19 mouse cellular contexts compared by ENCODE assay signal in the genomic region with DNA sequence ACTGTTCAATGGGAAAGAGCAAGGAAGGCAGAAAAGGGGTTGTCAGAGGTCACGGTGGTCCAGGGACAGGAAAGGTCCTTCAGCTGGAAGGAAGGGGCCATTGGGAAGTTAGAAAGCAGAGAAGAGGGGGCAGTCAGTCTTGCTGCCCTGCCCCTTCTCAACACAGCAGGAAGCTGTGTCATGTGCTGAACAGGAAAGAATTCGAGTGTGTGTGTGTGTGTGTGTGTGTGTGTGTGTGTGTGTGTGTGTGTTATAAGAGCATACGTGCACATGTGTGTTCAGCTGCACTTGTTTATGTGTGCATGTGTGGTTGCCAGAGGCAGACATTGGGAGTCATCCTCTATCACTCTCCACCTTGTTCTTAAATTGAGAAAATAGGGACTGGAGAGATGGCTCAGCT. TPM values are rescaled to one million over a fixed set of nuclear protein-coding genes. Genes with fewer than 3 reads are reported as not detected.
A peak's percentile ranks its signal among the peaks of the same experiment; 100 is the strongest.
DNase-seq lines count a peak whose midpoint lies in the region; ATAC-seq and TF ChIP-seq lines count a peak whose summit lies in the region.
"Had no signal": no experiment of that assay in that cellular context is flagged by ENCODE, and none has a peak within 500 bp of the region (broad histone marks: within the 10 kb centered on the region; RNA-seq: fewer than 3 reads in every experiment).

No protein-coding gene starts in this region.

- no peaks in the 10 kb centered on the region for H3K27me3 ChIP-seq in thymus, adult 2 months (ENCODE audit: control insufficient read depth, insufficient read depth, low read length)
- no peaks in the 10 kb centered on the region for H3K27me3 ChIP-seq in liver, postnatal 0 days (ENCODE audit: insufficient read depth, low read length)
- H3K27me3 ChIP-seq: heart, embryonic 15.5 days had no signal

- no peaks in the 10 kb centered on the region for H3K36me3 ChIP-seq in thymus, adult 2 months (ENCODE audit: control insufficient read depth, insufficient read depth, low read length)
- H3K36me3 ChIP-seq in liver, postnatal 0 days (replicated peaks; ENCODE audit: insufficient read depth, low read length), result no peaks in the 10 kb centered on the region
- H3K36me3 ChIP-seq: heart, embryonic 15.5 days had no signal

- H3K9ac ChIP-seq in liver, postnatal 0 days (replicated peaks), result no peak overlapping the region
- H3K9ac ChIP-seq: heart, embryonic 15.5 days; hindbrain, embryonic 14.5 days had no signal

- no peak for TF ChIP-seq POLR2A in thymus, adult 2 months (IDR thresholded peaks at IDR 0.05; ENCODE audit: control insufficient read depth, extremely low read depth, insufficient read depth, low read length, poor library complexity)
- no peak for TF ChIP-seq POLR2A in bone marrow macrophage, adult 2 months (IDR thresholded peaks at IDR 0.05; ENCODE audit: borderline replicate concordance, low read depth, low read length)

- WGBS in thymus, adult 2 months, result 31% methylated on average over 3 of the region's 3 CpGs
- 33% methylated on average over 3 of the region's 3 CpGs for WGBS in liver, postnatal 0 days (ENCODE audit: insufficient replicate concordance)

- H3K9me3 ChIP-seq in liver, postnatal 0 days (ENCODE audit: low read length), result no peaks in the 10 kb centered on the region
- H3K9me3 ChIP-seq: heart, embryonic 15.5 days had no signal

- DNase-seq in thymus, adult 2 months, result peak; percentile 28
- no peak for DNase-seq in thymus, postnatal 0 days (ENCODE audit: low spot score)
- DNase-seq in CD4-positive, CD25-positive, alpha-beta regulatory T cell, adult 2 months (ENCODE audit: low read depth, low spot score), result peak; percentile 60
- DNase-seq in liver, postnatal 0 days, result no peak
- no peak for DNase-seq in left cerebral cortex, adult 8-10 months (ENCODE audit: low spot score in 2 of 2)
- DNase-seq in heart, adult 9 months (ENCODE audit: low spot score in 2 of 2), result no peak
- DNase-seq: adrenal gland, postnatal 25 days; cerebellum, adult 11 months; cerebellum, postnatal 14 days; gastrocnemius, postnatal 25 days; heart, adult 2 months; heart, postnatal 4 days; kidney, adult 2 months; kidney, postnatal 10 days had no signal

- no peak for TF ChIP-seq EP300 in liver, postnatal 0 days (IDR thresholded peaks at IDR 0.05; ENCODE audit: low read depth)

- H3K4me1 ChIP-seq in thymus, adult 2 months (replicated peaks; ENCODE audit: control insufficient read depth, insufficient read depth, low read length), result peaks cover 26% of the 10 kb centered on the region
- peaks cover 64% of the 10 kb centered on the region for H3K4me1 ChIP-seq in bone marrow macrophage, adult 2 months (ENCODE audit: control insufficient read depth, insufficient read depth, low read length)
- peaks cover 10% of the 10 kb centered on the region; the same call in 1 of the 2 replicates for H3K4me1 ChIP-seq in liver, postnatal 0 days (ENCODE audit: insufficient read depth)

- H3K4me2 ChIP-seq in liver, postnatal 0 days (ENCODE audit: low read depth, low read length), result no peak overlapping the region
- H3K4me2 ChIP-seq: heart, embryonic 15.5 days; hindbrain, embryonic 14.5 days; midbrain, embryonic 11.5 days had no signal

- no peak for ATAC-seq in liver, postnatal 0 days
- ATAC-seq: lung, postnatal 0 days had no signal

- H3K27ac ChIP-seq in thymus, adult 2 months (ENCODE audit: control insufficient read depth, insufficient read depth, low read length), result no peak overlapping the region
- peak overlapping the region; percentile 23 for H3K27ac ChIP-seq in bone marrow macrophage, adult 2 months (ENCODE audit: insufficient read depth, low read depth, low read length)
- no peak overlapping the region for H3K27ac ChIP-seq in liver, postnatal 0 days (ENCODE audit: low read depth)
- H3K27ac ChIP-seq: heart, adult 2 months; heart, embryonic 15.5 days; hindbrain, embryonic 14.5 days had no signal

- TF ChIP-seq CTCF in thymus, adult 2 months (IDR thresholded peaks at IDR 0.05; ENCODE audit: borderline replicate concordance, control insufficient read depth, extremely low read depth, insufficient read depth, low read length, poor library complexity), result no peak
- no peak for TF ChIP-seq CTCF in bone marrow macrophage, adult 2 months (IDR thresholded peaks at IDR 0.05; ENCODE audit: low read depth, low read length)
- no peak for TF ChIP-seq CTCF in liver, postnatal 0 days (IDR thresholded peaks at IDR 0.05; ENCODE audit: low read depth)

- no peak overlapping the region for H3K4me3 ChIP-seq in thymus, adult 2 months (ENCODE audit: control insufficient read depth, insufficient read depth, low read length)
- H3K4me3 ChIP-seq in bone marrow macrophage, adult 2 months (ENCODE audit: insufficient read depth, low read length), result no peak overlapping the region
- H3K4me3 ChIP-seq in liver, postnatal 0 days (ENCODE audit: low read depth, low read length), result no peak overlapping the region
- H3K4me3 ChIP-seq: heart, adult 2 months; heart, embryonic 15.5 days had no signal

RNA-seq across cellular contexts. Expression of a gene that starts 48.5 kb away (rescaled TPM):
- 1.1 and 2.8 TPM in 2 replicates for polyA plus RNA-seq in thymus, adult 2 months (2012; rRNA removed)
- 2.4 and 2.9 TPM in 2 replicates for polyA plus RNA-seq in thymus, postnatal 0 days (2015; fragmentation: Nextera tagmentation; extraction: Ambion mirVana)
- polyA plus RNA-seq in bone marrow macrophage, adult 2 months (2012; ENCODE audit: insufficient read depth, insufficient read length, missing spikeins), result not detected in 2 replicates
- 1.00 and 1.3 TPM in 2 replicates for polyA plus RNA-seq in liver, postnatal 0 days (2015; fragmentation: Nextera tagmentation; extraction: Ambion mirVana)
- total RNA-seq in left cerebral cortex, adult 8-10 months (2022), result 1 to 10 TPM in 1 of 4 experiments, under 1 TPM in 1, not detected in 2; 0.87 to 1.6 TPM
- total RNA-seq: gastrocnemius, postnatal 25 days had no signal

RNA-seq across cellular contexts. Expression of a gene that starts 48.8 kb away (rescaled TPM):
- 226 and 341 TPM in 2 replicates for polyA plus RNA-seq in thymus, adult 2 months (2012; rRNA removed)
- polyA plus RNA-seq in thymus, postnatal 0 days (2015; fragmentation: Nextera tagmentation; extraction: Ambion mirVana), result 93.8 and 123 TPM in 2 replicates
- polyA plus RNA-seq in bone marrow macrophage, adult 2 months (2012; ENCODE audit: insufficient read depth, insufficient read length, missing spikeins), result 162 and 174 TPM in 2 replicates
- polyA plus RNA-seq in liver, postnatal 0 days (2015; fragmentation: Nextera tagmentation; extraction: Ambion mirVana), result 33.8 and 44.6 TPM in 2 replicates
- 10 to 100 TPM; 53.1 to 59.5 (median 56.7) TPM for total RNA-seq in left cerebral cortex, adult 8-10 months (2022)

Comparison
In these comparisons a context has a peak if more than half of its experiments do, and no peak if none do; other contexts are left out.
1. DNase-seq: peak in thymus, adult 2 months (single experiment) and CD4-positive, CD25-positive, alpha-beta regulatory T cell, adult 2 months (single experiment); none in thymus, postnatal 0 days (single experiment), liver, postnatal 0 days (single experiment), left cerebral cortex, adult 8-10 months (0 of 2) and heart, adult 9 months (0 of 2).